Mouse (Mus musculus) 3134 (cell line): ENCODE results near the gene Slc2a8.

Source experiments
- DNase-seq: peaks from one replicate; pipeline ENCODE4 v3.0.0-alpha.2; 2011; ENCODE audit warnings: low spot score; ENCODE audit not compliant: insufficient read length; ENCODE audit errors: extremely low read depth

Gene Slc2a8

DNA sequence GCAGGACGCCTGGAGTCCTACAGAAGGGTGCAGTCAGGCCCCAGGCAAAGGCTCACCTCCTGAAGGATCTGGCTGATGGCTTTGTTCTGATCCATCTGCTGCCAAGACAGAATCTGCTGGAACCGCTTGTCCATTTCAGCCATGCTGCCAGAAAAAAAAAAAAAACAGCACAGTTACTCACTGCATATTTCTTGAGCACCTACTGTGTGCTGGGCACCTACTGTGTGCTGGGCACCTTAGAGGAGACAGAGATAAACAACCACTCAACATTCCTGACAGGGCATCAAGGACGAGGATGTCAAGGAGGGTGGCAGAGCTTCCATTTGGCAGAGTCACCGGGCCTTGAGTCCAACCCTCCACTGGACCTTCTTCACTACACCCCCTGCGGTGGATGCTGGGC lies 43.1 kb downstream of the Slc2a8 start:
- DNase-seq, result no peak

DNA sequence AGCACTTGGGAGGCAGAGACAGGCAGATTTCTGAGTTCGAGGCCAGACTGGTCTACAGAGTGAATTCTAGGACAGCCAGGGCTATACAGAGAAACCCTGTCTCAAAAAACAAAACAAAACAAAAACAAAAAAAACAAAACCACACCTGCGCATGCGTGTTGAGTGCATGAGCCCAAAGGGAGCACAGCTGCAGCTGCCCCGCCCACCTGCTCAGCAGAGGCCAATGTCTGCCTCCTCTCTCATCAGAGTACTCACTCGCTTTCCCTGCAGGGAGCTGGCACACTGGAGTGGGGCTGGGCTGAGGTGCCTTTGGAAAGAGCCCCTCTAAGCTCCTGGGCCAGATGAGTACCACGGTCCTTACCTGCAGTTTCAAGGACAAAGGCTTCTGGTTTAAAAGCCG lies 50.2 kb downstream of the Slc2a8 start:
- no peak for DNase-seq

DNA sequence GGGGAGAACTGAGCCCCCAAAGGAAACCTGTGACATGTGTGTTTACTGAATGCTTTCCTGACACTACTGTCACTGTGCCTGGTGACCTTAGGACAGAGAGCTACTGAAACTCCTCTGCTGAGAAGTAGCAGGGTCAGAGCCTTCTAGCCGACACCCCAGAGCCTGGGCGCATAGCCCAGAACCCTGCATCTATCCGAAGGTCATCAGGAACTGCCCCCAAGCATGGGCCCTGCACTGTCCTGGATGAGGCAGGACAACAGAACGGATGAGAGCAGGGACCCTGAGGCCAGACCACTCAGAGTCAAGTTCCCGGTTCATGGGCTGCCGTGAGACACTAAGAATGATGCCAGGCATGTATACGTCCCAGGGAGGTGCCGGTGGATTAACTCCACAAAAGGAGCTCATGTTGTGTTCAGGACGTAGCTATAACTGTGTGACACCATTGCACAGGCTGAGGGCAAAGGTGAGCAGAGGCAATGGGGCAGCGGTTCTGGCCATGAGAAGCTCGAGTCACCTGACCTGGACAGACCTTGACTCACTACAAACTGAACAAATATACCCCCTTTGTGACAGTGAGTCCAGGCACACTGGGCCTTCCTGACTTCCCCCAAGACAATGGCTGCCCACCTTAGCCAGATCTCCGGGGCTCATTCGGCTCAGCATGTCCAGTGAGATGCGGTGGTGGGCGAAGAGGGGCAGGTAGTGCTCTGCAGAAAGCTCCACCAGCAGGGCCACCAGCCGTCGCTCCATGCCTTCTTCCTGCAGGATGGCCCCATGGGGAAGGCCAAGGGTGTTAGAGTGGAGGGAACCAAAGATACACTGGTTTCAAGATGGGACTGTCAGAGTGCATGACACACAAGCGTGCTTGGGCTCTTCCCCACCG lies 52.7 kb downstream of the Slc2a8 start:
- no peak for DNase-seq

DNA sequence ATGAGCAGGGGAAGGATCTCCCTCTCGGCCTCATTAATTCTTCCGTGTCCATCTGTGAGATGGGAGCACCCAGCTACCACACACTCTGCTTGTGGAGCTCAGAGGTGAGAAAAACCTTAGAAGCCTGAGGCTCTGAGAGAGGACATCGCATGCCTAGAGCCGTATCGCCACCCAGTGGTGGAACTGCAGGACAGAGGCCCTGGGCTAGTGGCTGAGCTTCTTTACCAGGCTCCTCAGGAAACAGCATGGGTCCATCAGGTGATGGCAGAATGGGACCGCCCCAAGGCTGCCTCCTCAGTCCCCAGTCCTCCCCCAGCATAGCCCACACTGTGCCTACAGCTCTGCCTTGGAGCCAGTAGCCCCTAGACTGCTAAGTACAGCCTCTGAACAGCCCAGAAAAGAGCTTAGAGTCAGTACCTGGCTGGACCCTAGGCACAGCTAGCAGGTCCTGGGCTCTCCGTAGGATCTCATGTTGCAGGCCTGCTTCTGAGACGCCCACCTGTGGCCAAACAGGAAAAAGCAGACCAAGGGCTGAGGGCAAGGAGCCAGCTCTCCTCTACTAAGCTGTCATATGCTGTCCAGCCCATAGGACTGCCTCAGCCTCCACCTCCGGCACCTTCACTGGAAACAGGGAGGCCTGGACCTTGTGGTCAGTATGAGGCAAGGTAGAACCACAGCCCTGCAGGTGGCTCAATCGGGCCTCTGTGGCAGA lies 53.5 kb downstream of the Slc2a8 start:
- DNase-seq, result peak; percentile 73

DNA sequence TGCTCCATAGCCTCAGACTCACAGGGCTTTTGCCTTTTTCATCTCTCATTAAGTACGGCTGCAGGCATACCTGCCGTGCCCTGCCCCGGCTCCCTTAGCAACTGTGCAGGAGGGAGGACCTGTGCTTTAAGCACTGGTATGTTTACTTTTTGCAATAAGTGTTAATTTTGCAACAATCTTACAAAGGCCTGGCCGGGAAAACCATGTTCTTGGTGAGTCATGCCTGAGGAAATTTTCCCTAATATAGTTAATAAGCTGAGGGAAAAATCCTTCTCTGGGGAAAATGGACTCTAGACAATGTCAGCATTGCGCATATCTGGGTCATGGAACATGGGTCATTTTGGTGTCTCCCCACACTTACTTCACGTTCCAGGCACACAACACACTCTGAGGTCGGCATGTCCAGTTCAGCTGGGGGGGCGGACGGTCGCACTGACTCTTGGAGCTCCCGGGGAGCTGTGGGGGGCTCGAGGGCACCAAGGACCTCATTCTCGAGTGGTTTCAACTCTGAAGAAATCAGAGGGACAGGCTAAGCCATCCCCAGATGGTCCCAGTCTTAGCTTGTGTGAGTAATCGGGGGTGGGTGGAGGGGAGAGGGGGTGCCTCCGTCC lies 54.2 kb downstream of the Slc2a8 start:
- no peak for DNase-seq

DNA sequence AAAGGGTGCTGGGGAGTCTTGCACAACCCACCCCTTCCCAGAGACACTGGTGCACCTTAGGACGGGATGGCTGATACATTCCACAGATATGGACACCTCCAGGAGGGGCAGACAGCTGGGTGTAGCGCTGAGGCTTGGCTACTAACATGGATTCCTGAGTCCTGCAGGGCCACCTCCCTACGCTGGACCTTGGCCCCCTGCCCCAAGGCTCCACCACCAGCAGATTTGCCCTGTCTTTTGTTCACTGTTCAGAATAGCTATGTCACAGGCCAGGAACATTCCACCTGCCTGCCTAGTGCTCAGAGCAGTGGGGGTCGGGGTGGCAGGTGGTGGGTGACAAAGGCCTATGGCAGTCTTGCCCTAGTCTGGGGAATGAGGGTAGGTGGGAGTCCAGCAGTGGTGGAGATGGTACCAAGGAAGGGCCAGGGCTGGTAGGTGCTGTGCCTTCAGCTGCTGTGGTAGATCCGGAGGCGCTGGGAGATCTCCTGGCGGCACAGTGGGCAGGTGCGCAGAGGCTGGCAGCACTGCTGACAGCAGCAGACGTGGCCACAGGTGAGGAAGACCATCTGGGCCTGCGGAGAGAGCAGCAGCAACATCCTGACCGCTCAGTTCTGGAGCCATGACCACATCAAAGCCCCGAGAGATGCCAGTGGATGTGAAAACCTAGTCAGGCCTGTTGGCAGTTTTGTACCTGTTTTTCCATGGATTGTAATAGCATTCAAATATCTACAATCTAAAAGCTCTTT lies 55.4 kb downstream of the Slc2a8 start:
- no peak for DNase-seq

DNA sequence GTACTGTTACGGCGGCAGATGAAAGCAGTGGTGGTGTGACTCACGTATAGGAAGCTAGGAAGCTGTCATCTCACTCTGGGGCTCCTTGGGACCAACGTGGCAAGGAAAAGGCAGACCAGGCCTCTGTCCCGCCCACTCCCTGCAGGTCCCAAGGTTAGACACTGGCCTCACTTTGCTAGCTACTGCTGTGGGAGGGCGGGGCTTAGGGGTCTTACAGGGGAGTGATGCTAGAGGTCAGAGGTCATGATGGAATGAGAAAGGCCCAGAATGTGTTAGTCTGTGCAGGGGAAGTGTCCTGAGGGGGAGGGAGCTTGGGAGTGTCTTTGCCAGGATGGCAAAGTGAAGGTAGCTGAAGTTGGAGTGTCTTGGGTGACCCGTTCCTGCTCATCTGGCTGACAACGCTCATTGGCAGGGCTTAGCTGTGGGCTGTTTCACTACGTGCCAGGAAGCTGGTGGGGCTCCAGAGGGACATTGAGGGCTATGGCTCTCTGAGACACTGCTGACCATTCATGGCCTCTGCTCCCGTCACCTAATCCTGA lies 57.5 kb downstream of the Slc2a8 start:
- no peak for DNase-seq

DNA sequence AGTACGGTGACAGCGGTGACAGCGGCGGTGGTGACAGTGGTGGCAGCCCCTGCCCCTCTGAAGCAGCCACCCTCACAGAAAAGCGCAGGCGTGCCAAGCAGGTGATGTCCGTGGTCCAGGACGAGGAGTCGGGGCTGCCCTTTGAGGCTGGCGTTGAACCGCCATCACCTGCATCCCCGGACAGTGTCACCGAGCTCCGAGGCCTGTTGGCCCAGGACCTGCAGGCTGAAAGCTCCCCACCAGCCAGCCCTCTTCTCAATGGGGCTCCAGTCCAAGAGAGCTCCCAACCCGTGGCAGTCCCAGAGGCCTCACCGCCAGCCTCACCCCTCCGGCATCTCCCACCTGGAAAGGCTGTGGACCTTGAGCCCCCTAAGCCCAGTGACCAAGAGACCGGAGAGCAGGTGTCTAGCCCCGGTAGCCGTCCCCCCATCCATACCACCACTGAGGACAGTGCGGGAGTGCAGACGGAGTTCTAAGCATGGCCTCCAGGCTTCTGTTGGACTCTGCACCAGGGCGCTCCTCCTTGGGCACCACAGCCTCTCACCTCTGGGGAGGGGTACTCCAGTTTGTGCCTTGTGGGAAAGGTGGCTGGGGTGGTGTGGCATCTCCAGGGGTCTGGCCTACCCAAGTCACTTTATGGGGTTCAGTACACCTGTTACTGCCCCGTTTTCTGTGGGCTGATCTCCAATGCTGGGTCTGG lies 58.2 kb downstream of the Slc2a8 start:
- DNase-seq, result no peak
